Mouse (Mus musculus): ENCODE results near the gene Stard13. TPM values are rescaled to one million over a fixed set of nuclear protein-coding genes. Genes with fewer than 3 reads are reported as not detected.

Gene Stard13
- polyA plus RNA-seq, 1 experiment, result 4.9 TPM

- no peak overlapping the region for H3K27ac ChIP-seq (ENCODE audit: insufficient read depth, low read depth, low read length)
- WGBS, result 90% methylated on average over 1 of the region's 1 CpGs
Measured at GRCm38 (mm10) chr5:151155247-151155646, 78.4 kb downstream of the Stard13 start.

GRCm38 (mm10) chr5:151154780-151155179 is 78.9 kb downstream of the Stard13 start:
- no peaks in the 10 kb centered on the region for H3K27me3 ChIP-seq (ENCODE audit: control insufficient read depth, insufficient read depth, low read length)
- no peaks in the 10 kb centered on the region for H3K36me3 ChIP-seq (ENCODE audit: control insufficient read depth, insufficient read depth, low read length)
- peaks cover 6% of the 10 kb centered on the region; the same call in 1 of the 2 replicates for H3K4me1 ChIP-seq (ENCODE audit: control insufficient read depth, insufficient read depth, insufficient read length, low read length)
- TF ChIP-seq CTCF (IDR thresholded peaks at IDR 0.05; ENCODE audit: extremely low read depth, insufficient read length, insufficient replicate concordance, low read depth, low read length) (no peak), POLR2A (IDR thresholded peaks at IDR 0.05; ENCODE audit: low read depth, low read length) (no peak)
- 42% methylated on average over 3 of the region's 3 CpGs for WGBS
- no peak overlapping the region for H3K4me3 ChIP-seq (ENCODE audit: low read depth, low read length)
- H3K27ac ChIP-seq (ENCODE audit: insufficient read depth, low read depth, low read length), result no peak overlapping the region

More at GRCm38 (mm10) chr5:151155247-151155646, 78.4 kb downstream of the Stard13 start:
- Histone ChIP-seq H3K36me3 (ENCODE audit: control insufficient read depth, insufficient read depth, low read length) (no peaks in the 10 kb centered on the region), H3K27me3 (ENCODE audit: control insufficient read depth, insufficient read depth, low read length) (no peaks in the 10 kb centered on the region), H3K4me3 (ENCODE audit: low read depth, low read length) (no peak overlapping the region), H3K4me1 (ENCODE audit: control insufficient read depth, insufficient read depth, insufficient read length, low read length) (peaks cover 6% of the 10 kb centered on the region; the same call in 1 of the 2 replicates)
- TF ChIP-seq CTCF (IDR thresholded peaks at IDR 0.05; ENCODE audit: extremely low read depth, insufficient read length, insufficient replicate concordance, low read depth, low read length) (no peak), POLR2A (IDR thresholded peaks at IDR 0.05; ENCODE audit: low read depth, low read length) (no peak)

GRCm38 (mm10) chr5:151154030-151154429 is 79.6 kb downstream of the Stard13 start:
- Histone ChIP-seq H3K27me3 (ENCODE audit: control insufficient read depth, insufficient read depth, low read length) (no peaks in the 10 kb centered on the region), H3K36me3 (ENCODE audit: control insufficient read depth, insufficient read depth, low read length) (no peaks in the 10 kb centered on the region), H3K4me3 (ENCODE audit: low read depth, low read length) (no peak overlapping the region), H3K27ac (ENCODE audit: insufficient read depth, low read depth, low read length) (no peak overlapping the region), H3K4me1 (ENCODE audit: control insufficient read depth, insufficient read depth, insufficient read length, low read length) (peaks cover 6% of the 10 kb centered on the region; the same call in 1 of the 2 replicates)
- TF ChIP-seq CTCF (IDR thresholded peaks at IDR 0.05; ENCODE audit: extremely low read depth, insufficient read length, insufficient replicate concordance, low read depth, low read length), result no peak
- TF ChIP-seq POLR2A (IDR thresholded peaks at IDR 0.05; ENCODE audit: low read depth, low read length), result no peak
- 82% methylated on average over 4 of the region's 4 CpGs for WGBS

GRCm38 (mm10) chr5:151151549-151151948 is 82.1 kb downstream of the Stard13 start:
- WGBS, result 86% methylated on average over 9 of the region's 9 CpGs
- no peak for TF ChIP-seq CTCF (IDR thresholded peaks at IDR 0.05; ENCODE audit: extremely low read depth, insufficient read length, insufficient replicate concordance, low read depth, low read length)
- TF ChIP-seq POLR2A (IDR thresholded peaks at IDR 0.05; ENCODE audit: low read depth, low read length), result no peak
- no peaks in the 10 kb centered on the region for H3K36me3 ChIP-seq (ENCODE audit: control insufficient read depth, insufficient read depth, low read length)
- no peaks in the 10 kb centered on the region for H3K27me3 ChIP-seq (ENCODE audit: control insufficient read depth, insufficient read depth, low read length)
- H3K27ac ChIP-seq (ENCODE audit: insufficient read depth, low read depth, low read length), result no peak overlapping the region
- H3K4me1 ChIP-seq (ENCODE audit: control insufficient read depth, insufficient read depth, insufficient read length, low read length), result peaks cover 6% of the 10 kb centered on the region; the same call in 1 of the 2 replicates
- H3K4me3 ChIP-seq (ENCODE audit: low read depth, low read length), result no peak overlapping the region

- no peak overlapping the region for H3K27ac ChIP-seq (ENCODE audit: insufficient read depth, low read depth, low read length)
- peaks cover 3% of the 10 kb centered on the region; the same call in 1 of the 2 replicates for H3K4me1 ChIP-seq (ENCODE audit: control insufficient read depth, insufficient read depth, insufficient read length, low read length)
- no peak for TF ChIP-seq POLR2A (IDR thresholded peaks at IDR 0.05; ENCODE audit: low read depth, low read length)
- WGBS, result 68% methylated on average over 8 of the region's 8 CpGs
- H3K36me3 ChIP-seq (ENCODE audit: control insufficient read depth, insufficient read depth, low read length), result no peaks in the 10 kb centered on the region
- no peaks in the 10 kb centered on the region for H3K27me3 ChIP-seq (ENCODE audit: control insufficient read depth, insufficient read depth, low read length)
- no peak overlapping the region for H3K4me3 ChIP-seq (ENCODE audit: low read depth, low read length)
Measured at GRCm38 (mm10) chr5:151149509-151149908, 84.1 kb downstream of the Stard13 start.

- TF ChIP-seq POLR2A (IDR thresholded peaks at IDR 0.05; ENCODE audit: low read depth, low read length) (no peak), CTCF (IDR thresholded peaks at IDR 0.05; ENCODE audit: extremely low read depth, insufficient read length, insufficient replicate concordance, low read depth, low read length) (no peak)
- Histone ChIP-seq H3K27me3 (ENCODE audit: control insufficient read depth, insufficient read depth, low read length) (no peaks in the 10 kb centered on the region), H3K4me1 (ENCODE audit: control insufficient read depth, insufficient read depth, insufficient read length, low read length) (peaks cover 13% of the 10 kb centered on the region; the same call in 1 of the 2 replicates), H3K4me3 (ENCODE audit: low read depth, low read length) (no peak overlapping the region), H3K36me3 (ENCODE audit: control insufficient read depth, insufficient read depth, low read length) (no peaks in the 10 kb centered on the region), H3K27ac (ENCODE audit: insufficient read depth, low read depth, low read length) (no peak overlapping the region)
- WGBS, result 89% methylated on average over 4 of the region's 4 CpGs
Measured at GRCm38 (mm10) chr5:151148079-151148478, 85.6 kb downstream of the Stard13 start.

- Histone ChIP-seq H3K27ac (ENCODE audit: insufficient read depth, low read depth, low read length) (no peak overlapping the region), H3K4me1 (ENCODE audit: control insufficient read depth, insufficient read depth, insufficient read length, low read length) (peaks cover 17% of the 10 kb centered on the region), H3K36me3 (ENCODE audit: control insufficient read depth, insufficient read depth, low read length) (no peaks in the 10 kb centered on the region), H3K27me3 (ENCODE audit: control insufficient read depth, insufficient read depth, low read length) (no peaks in the 10 kb centered on the region), H3K4me3 (ENCODE audit: low read depth, low read length) (no peak overlapping the region)
- TF ChIP-seq CTCF (IDR thresholded peaks at IDR 0.05; ENCODE audit: extremely low read depth, insufficient read length, insufficient replicate concordance, low read depth, low read length) (no peak), POLR2A (IDR thresholded peaks at IDR 0.05; ENCODE audit: low read depth, low read length) (no peak)
- 36% methylated on average over 5 of the region's 5 CpGs for WGBS
Measured at GRCm38 (mm10) chr5:151145807-151146206, 87.8 kb downstream of the Stard13 start.
